Mouse (Mus musculus) ES-Bruce4 (cell line): Measurements from ENCODE around the gene Ddn.

Experiments
- CTCF ChIP-seq: IDR thresholded peaks from one replicate; pipeline ENCODE4 v1.8.1; 2011; ENCODE audit warnings: low read depth, low read length
- EP300 ChIP-seq: IDR thresholded peaks from 2 replicates; pipeline ENCODE4 v1.6.1; 2011; ENCODE audit warnings: low read depth, low read length; ENCODE audit not compliant: insufficient read depth
- POLR2A ChIP-seq: IDR thresholded peaks from one replicate; pipeline ENCODE4 v1.8.1; 2011; ENCODE audit warnings: low read length; ENCODE audit not compliant: insufficient read depth

GRCm38 (mm10) chr15:98789661-98790535 lies 19.4 kb downstream of the Ddn start, which contains the start of gene Wnt1:
- no peak for TF ChIP-seq POLR2A
- no peak for TF ChIP-seq EP300
- TF ChIP-seq CTCF, result peak; percentile 50
